Mouse (Mus musculus): ENCODE measurements around the gene Eif5. TPM values are rescaled to one million over a fixed set of nuclear protein-coding genes. Genes with fewer than 3 reads are reported as not detected.

Gene Eif5
- polyA plus RNA-seq, 1 experiment from 2014 or later: 481 TPM

GRCm38 (mm10) chr12:111558655-111559054 is 20.8 kb downstream of the Eif5 start:
- ATAC-seq (ENCODE audit: low FRiP score, low TSS enrichment): no peak
- H3K4me1 ChIP-seq (ENCODE audit: insufficient read depth, low read length): peaks cover 6% of the 10 kb centered on the region; the same call in 1 of the 2 replicates
- 34% methylated on average over 2 of the region's 2 CpGs for WGBS
- no peaks in the 10 kb centered on the region for H3K9me3 ChIP-seq (ENCODE audit: low read length)
- H3K4me3 ChIP-seq (ENCODE audit: low read length): no peak overlapping the region
- H3K27me3 ChIP-seq (ENCODE audit: insufficient read depth, low read length): no peaks in the 10 kb centered on the region
- no peak overlapping the region for H3K4me2 ChIP-seq (replicated peaks; ENCODE audit: low read depth, low read length)
- no peak overlapping the region for H3K9ac ChIP-seq (replicated peaks; ENCODE audit: low read length)
- no peaks in the 10 kb centered on the region for H3K36me3 ChIP-seq (ENCODE audit: insufficient read depth, low read length)
- H3K27ac ChIP-seq (ENCODE audit: low read length): no peak overlapping the region

- peak overlapping the region; percentile 12 for H3K4me3 ChIP-seq (ENCODE audit: low read length)
- H3K4me1 ChIP-seq (ENCODE audit: insufficient read depth, low read length): peaks cover 6% of the 10 kb centered on the region; the same call in 1 of the 2 replicates
- no peak for ATAC-seq (ENCODE audit: low FRiP score, low TSS enrichment)
- no peaks in the 10 kb centered on the region for H3K27me3 ChIP-seq (ENCODE audit: insufficient read depth, low read length)
- peak overlapping the region; percentile 35 for H3K4me2 ChIP-seq (replicated peaks; ENCODE audit: low read depth, low read length)
- 41% methylated on average over 18 of the region's 18 CpGs for WGBS
- H3K36me3 ChIP-seq (ENCODE audit: insufficient read depth, low read length): no peaks in the 10 kb centered on the region
- H3K9ac ChIP-seq (replicated peaks; ENCODE audit: low read length): peak overlapping the region; percentile 5; the same call in 1 of the 2 replicates
- no peak overlapping the region for H3K27ac ChIP-seq (ENCODE audit: low read length)
- no peaks in the 10 kb centered on the region for H3K9me3 ChIP-seq (ENCODE audit: low read length)
These were observed 21.9 kb downstream of the Eif5 start for GRCm38 (mm10) chr12:111559647-111560258.

GRCm38 (mm10) chr12:111560286-111560685 is 22.5 kb downstream of the Eif5 start:
- Histone ChIP-seq H3K4me3 (ENCODE audit: low read length) (no peak overlapping the region), H3K4me2 (replicated peaks; ENCODE audit: low read depth, low read length) (no peak overlapping the region; the same call in 1 of the 2 replicates), H3K9ac (replicated peaks; ENCODE audit: low read length) (no peak overlapping the region), H3K27ac (ENCODE audit: low read length) (no peak overlapping the region), H3K27me3 (ENCODE audit: insufficient read depth, low read length) (no peaks in the 10 kb centered on the region), H3K36me3 (ENCODE audit: insufficient read depth, low read length) (no peaks in the 10 kb centered on the region), H3K9me3 (ENCODE audit: low read length) (no peaks in the 10 kb centered on the region), H3K4me1 (ENCODE audit: insufficient read depth, low read length) (peaks cover 6% of the 10 kb centered on the region; the same call in 1 of the 2 replicates)
- WGBS: 65% methylated on average over 5 of the region's 5 CpGs
- ATAC-seq (ENCODE audit: low FRiP score, low TSS enrichment): no peak

GRCm38 (mm10) chr12:111562276-111562814 is 24.5 kb downstream of the Eif5 start:
- no peak overlapping the region for H3K9ac ChIP-seq (replicated peaks; ENCODE audit: low read length)
- H3K27me3 ChIP-seq (ENCODE audit: insufficient read depth, low read length): no peaks in the 10 kb centered on the region
- H3K4me2 ChIP-seq (replicated peaks; ENCODE audit: low read depth, low read length): 0 out of 2 replicates have a peak overlapping the region, but pooled peaks have one; percentile 13
- 53% methylated on average over 4 of the region's 4 CpGs for WGBS
- H3K4me1 ChIP-seq (ENCODE audit: insufficient read depth, low read length): peaks cover 6% of the 10 kb centered on the region; the same call in 1 of the 2 replicates
- no peaks in the 10 kb centered on the region for H3K9me3 ChIP-seq (ENCODE audit: low read length)
- no peak overlapping the region; the same call in 1 of the 2 replicates for H3K27ac ChIP-seq (ENCODE audit: low read length)
- no peak overlapping the region for H3K4me3 ChIP-seq (ENCODE audit: low read length)
- H3K36me3 ChIP-seq (ENCODE audit: insufficient read depth, low read length): no peaks in the 10 kb centered on the region
- ATAC-seq (ENCODE audit: low FRiP score, low TSS enrichment): no peak

- no peak; the same call in 1 of the 2 replicates for ATAC-seq (ENCODE audit: low FRiP score, low TSS enrichment)
- H3K27ac ChIP-seq (ENCODE audit: low read length): no peak overlapping the region
- no peaks in the 10 kb centered on the region for H3K9me3 ChIP-seq (ENCODE audit: low read length)
- H3K4me1 ChIP-seq (ENCODE audit: insufficient read depth, low read length): peaks cover 6% of the 10 kb centered on the region; the same call in 1 of the 2 replicates
- H3K27me3 ChIP-seq (ENCODE audit: insufficient read depth, low read length): no peaks in the 10 kb centered on the region
- no peak overlapping the region for H3K9ac ChIP-seq (replicated peaks; ENCODE audit: low read length)
- H3K4me3 ChIP-seq (ENCODE audit: low read length): no peak overlapping the region
- WGBS: 44% methylated on average over 5 of the region's 5 CpGs
- no peaks in the 10 kb centered on the region for H3K36me3 ChIP-seq (ENCODE audit: insufficient read depth, low read length)
- no peak overlapping the region for H3K4me2 ChIP-seq (replicated peaks; ENCODE audit: low read depth, low read length)
These were observed 25.3 kb downstream of the Eif5 start for GRCm38 (mm10) chr12:111563076-111563629.

- H3K9me3 ChIP-seq (ENCODE audit: low read length): no peaks in the 10 kb centered on the region
- no peaks in the 10 kb centered on the region for H3K36me3 ChIP-seq (ENCODE audit: insufficient read depth, low read length)
- ATAC-seq (ENCODE audit: low FRiP score, low TSS enrichment): no peak
- no peak overlapping the region for H3K4me2 ChIP-seq (replicated peaks; ENCODE audit: low read depth, low read length)
- H3K4me3 ChIP-seq (ENCODE audit: low read length): no peak overlapping the region
- H3K27me3 ChIP-seq (ENCODE audit: insufficient read depth, low read length): no peaks in the 10 kb centered on the region
- WGBS: 73% methylated on average over 5 of the region's 5 CpGs
- no peak overlapping the region for H3K9ac ChIP-seq (replicated peaks; ENCODE audit: low read length)
- no peak overlapping the region for H3K27ac ChIP-seq (ENCODE audit: low read length)
- peaks cover 11% of the 10 kb centered on the region; the same call in 1 of the 2 replicates for H3K4me1 ChIP-seq (ENCODE audit: insufficient read depth, low read length)
These were observed 27.5 kb downstream of the Eif5 start for GRCm38 (mm10) chr12:111565363-111565762.

GRCm38 (mm10) chr12:111568836-111569235 is 31.0 kb downstream of the Eif5 start:
- WGBS: 51% methylated on average over 11 of the region's 11 CpGs
- peak; percentile 88 for ATAC-seq (ENCODE audit: low FRiP score, low TSS enrichment)

DNA sequence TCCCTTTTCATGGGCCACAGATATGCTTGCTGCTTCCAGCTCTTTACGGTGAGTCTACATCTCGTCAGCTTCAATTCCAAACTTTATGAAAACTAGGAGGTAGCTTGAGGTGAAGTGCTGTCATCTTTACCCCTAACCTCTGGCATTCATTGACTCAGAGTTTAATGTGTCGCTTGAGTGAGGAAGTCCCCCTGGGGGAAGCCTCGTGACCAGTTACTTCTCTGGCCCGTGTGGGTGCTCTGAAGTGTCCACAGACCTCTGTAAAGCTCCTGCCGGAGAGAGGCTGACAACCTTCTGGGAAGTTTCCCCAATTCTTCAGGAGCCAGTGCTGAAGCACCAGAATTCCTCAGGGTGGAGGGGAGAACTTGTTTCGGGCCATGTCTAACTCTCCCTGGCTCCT is 34.6 kb downstream of the Eif5 start:
- peaks cover 32% of the 10 kb centered on the region for H3K4me1 ChIP-seq (ENCODE audit: insufficient read depth, low read length)
- peak overlapping the region; percentile 31; the same call in 1 of the 2 replicates for H3K9ac ChIP-seq (replicated peaks; ENCODE audit: low read length)
- H3K36me3 ChIP-seq (ENCODE audit: insufficient read depth, low read length): no peaks in the 10 kb centered on the region
- H3K9me3 ChIP-seq (ENCODE audit: low read length): no peaks in the 10 kb centered on the region; the same call in 1 of the 2 replicates
- no peak for ATAC-seq (ENCODE audit: low FRiP score, low TSS enrichment)
- H3K27me3 ChIP-seq (ENCODE audit: insufficient read depth, low read length): no peaks in the 10 kb centered on the region
- no peak overlapping the region for H3K4me3 ChIP-seq (ENCODE audit: low read length)
- 59% methylated on average over 7 of the region's 7 CpGs for WGBS
- H3K27ac ChIP-seq (ENCODE audit: low read length): peak overlapping the region; percentile 74
- peak overlapping the region; percentile 93 for H3K4me2 ChIP-seq (replicated peaks; ENCODE audit: low read depth, low read length)

More at GRCm38 (mm10) chr12:111568836-111569235, 31.0 kb downstream of the Eif5 start:
- Histone ChIP-seq H3K4me3 (ENCODE audit: low read length) (no peak overlapping the region), H3K4me2 (replicated peaks; ENCODE audit: low read depth, low read length) (no peak overlapping the region), H3K4me1 (ENCODE audit: insufficient read depth, low read length) (peaks cover 21% of the 10 kb centered on the region), H3K36me3 (ENCODE audit: insufficient read depth, low read length) (no peaks in the 10 kb centered on the region), H3K27ac (ENCODE audit: low read length) (peak overlapping the region; percentile 68), H3K9me3 (ENCODE audit: low read length) (no peaks in the 10 kb centered on the region; the same call in 1 of the 2 replicates), H3K9ac (replicated peaks; ENCODE audit: low read length) (no peak overlapping the region), H3K27me3 (ENCODE audit: insufficient read depth, low read length) (no peaks in the 10 kb centered on the region)

DNA sequence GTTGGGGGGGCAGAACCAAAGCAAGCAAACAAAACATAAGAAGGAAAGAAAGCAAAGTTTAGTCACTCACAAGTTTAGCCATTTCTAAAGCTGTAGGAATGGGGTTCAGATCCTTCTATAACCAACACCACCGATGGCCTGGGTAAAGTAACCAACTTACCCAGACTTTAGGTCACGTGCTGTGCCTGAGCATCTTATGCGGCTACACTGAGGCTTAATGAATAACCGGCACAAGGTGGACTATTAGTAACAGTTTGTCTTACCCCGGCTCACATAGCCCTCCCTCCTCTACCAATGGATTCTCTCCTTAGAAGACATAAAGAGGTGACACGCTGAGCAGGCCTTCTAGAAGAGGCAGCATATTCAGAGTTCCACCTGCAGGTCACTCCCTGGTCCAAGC is 35.5 kb downstream of the Eif5 start:
- no peaks in the 10 kb centered on the region for H3K27me3 ChIP-seq (ENCODE audit: insufficient read depth, low read length)
- peak; percentile 21; the same call in 1 of the 2 replicates for ATAC-seq (ENCODE audit: low FRiP score, low TSS enrichment)
- no peaks in the 10 kb centered on the region for H3K36me3 ChIP-seq (ENCODE audit: insufficient read depth, low read length)
- H3K9me3 ChIP-seq (ENCODE audit: low read length): no peaks in the 10 kb centered on the region; the same call in 1 of the 2 replicates
- peak overlapping the region; percentile 63; the same call in 1 of the 2 replicates for H3K9ac ChIP-seq (replicated peaks; ENCODE audit: low read length)
- H3K4me1 ChIP-seq (ENCODE audit: insufficient read depth, low read length): peaks cover 32% of the 10 kb centered on the region
- WGBS: 34% methylated on average over 6 of the region's 6 CpGs
- peak overlapping the region; percentile 93 for H3K4me2 ChIP-seq (replicated peaks; ENCODE audit: low read depth, low read length)
- H3K27ac ChIP-seq (ENCODE audit: low read length): peak overlapping the region; percentile 74
- peak overlapping the region; percentile 98 for H3K4me3 ChIP-seq (ENCODE audit: low read length)

All from kidney, embryonic 16.5 days (tissue).